Mouse (Mus musculus) E14TG2a.4 (cell line): Measurements from ENCODE around the gene Dmrta1.

ENCODE experiments used
- CTCF ChIP-seq: conservative IDR thresholded peaks from 2 replicates; pipeline ENCODE4 v1.5.1; 2014; ENCODE audit warnings: low read length
- POU5F1 ChIP-seq: IDR thresholded peaks from 2 replicates; pipeline ENCODE4 v1.6.1; 2014; ENCODE audit warnings: low read length, borderline replicate concordance

- TF ChIP-seq CTCF: no peak
- no peak for TF ChIP-seq POU5F1
Measured at GRCm38 (mm10) chr4:89674711-89675110, 4.5 kb upstream of the Dmrta1 start.
